Mouse (Mus musculus): ENCODE results near the gene Diras1.
"Not testable (repeated sequence)": the region's sequence is repeated elsewhere in the genome, so short reads cannot be mapped to it uniquely, and the experiment has no call there.

- TF ChIP-seq CTCF, EP300 (IDR thresholded peaks at IDR 0.05; ENCODE audit: low read depth): not testable (repeated sequence)
Measured at GRCm38 (mm10) chr10:80989854-80990253, 35.6 kb downstream of the Diras1 start.
